Mouse (Mus musculus): ENCODE results near the gene Nckap5. TPM values are rescaled to one million over a fixed set of nuclear protein-coding genes. Genes with fewer than 3 reads are reported as not detected.

Gene Nckap5
- total RNA-seq, 2 experiments from 2014 or later, result 6.4 to 6.6 TPM

DNA sequence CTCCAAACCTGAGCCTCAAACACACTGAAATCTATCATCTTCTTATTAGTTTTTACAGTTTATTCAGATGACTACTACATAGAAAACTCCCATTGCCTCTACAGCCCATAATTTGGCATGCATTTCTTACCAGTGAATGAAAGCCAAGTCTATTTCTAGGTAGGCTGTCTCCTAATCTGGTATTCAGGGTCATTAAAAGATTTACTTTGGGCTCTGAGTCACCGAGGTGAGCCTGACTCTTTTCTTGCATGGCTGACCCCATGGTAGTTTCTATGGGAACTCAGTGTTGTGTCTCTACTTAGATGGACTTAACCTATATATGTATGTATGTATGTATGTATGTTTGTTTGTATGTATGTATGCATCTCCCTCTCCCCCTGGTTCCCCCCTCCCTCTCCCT lies 63.6 kb downstream of the Nckap5 start:
- intact Hi-C loops (cut with DNase I), result no loop called here
- no peak for DNase-seq

DNA sequence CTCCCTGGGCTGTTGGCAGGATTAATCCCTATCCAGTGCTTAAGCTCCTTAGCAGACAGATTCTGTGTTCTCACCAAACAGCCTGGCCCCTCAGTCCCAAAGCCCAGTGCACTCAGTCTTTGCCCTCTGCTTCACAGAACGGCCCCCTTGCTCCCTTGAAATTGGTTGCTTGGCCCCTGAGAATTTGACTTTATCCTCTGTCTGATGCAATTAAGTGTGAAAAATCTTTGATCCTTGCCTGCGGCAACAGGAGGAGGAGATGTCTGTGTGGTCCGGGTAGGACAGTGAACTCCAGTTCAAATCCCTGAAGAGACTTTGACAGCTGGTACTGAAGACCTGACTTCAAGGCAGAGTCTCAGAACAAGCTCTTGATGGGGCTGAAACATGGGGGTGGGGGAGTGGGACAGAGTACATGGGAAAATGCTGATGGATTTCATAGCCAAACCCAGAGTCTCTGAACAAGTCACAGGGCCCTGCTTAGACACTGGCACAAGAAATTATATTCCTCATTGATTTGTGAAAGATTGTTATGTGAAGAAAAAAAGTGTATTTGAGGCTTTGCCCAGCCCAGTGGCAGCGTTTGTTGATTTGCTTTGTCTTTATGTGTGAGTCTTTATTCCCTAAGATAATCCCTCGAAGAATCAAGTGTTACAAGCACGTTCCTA lies 65.0 kb downstream of the Nckap5 start:
- no peak for DNase-seq
- intact Hi-C loops (cut with DNase I), result no loop called here

DNA sequence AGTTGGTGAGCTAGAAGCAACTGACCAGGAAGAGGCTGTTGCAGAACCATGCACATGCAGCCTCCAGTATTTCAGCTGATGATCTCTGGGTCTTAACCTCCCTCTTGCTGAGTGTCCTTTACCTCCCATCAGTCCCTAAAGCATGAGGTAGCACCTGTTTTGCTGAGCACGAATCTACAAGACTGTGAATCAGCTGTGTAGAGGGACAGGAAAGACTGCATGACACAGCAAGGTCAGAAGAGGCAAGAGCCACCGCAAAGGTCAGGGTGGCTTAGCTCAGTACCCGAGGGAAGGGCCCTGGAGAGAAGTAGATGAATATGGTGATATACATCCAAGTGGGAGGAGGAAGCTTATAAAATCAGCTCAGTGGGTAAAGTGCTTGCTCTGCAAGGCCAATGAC lies 66.4 kb downstream of the Nckap5 start:
- intact Hi-C loops (cut with DNase I), result no loop called here
- DNase-seq, result no peak

DNA sequence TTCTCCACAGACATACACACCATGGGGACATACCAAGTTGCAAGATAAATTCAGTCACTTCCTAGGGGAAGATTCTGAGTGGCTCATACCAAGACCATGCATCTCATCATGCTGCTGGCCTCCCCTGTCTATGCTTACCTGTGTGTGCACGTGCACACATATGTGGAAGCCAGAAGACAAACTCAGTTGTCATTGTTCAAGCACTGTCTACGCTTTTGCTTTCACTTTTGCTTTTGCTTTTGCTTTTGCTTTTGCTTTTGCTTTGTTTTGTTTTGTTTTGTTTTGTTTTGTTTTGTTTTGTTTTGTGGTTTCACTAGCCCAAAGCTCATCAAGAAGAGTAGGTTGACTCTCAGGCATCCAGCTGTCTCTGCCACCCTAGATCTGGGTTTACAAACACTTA lies 67.4 kb downstream of the Nckap5 start:
- no peak for DNase-seq
- intact Hi-C loops (cut with DNase I), result no loop called here

DNA sequence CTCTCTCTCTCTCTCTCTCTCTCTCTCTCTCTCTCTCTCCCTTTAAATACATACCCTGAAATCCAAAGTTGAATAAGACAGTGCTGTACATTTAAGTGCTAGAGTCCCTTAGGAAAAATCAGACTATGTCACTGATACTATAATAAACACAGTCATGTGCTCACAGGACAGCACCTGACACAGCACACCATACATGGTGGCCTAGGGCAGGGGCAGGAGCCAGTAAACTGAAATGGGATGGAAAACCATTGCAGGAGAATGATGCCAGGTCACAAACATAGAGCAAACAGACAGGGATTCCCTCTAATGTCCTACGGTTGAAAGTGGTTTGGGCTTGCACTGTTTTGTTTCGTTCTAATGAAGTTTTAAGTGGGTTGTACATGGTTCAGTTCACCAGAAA lies 70.2 kb downstream of the Nckap5 start:
- intact Hi-C loops (cut with DNase I), result no loop called here
- DNase-seq, result no peak

DNA sequence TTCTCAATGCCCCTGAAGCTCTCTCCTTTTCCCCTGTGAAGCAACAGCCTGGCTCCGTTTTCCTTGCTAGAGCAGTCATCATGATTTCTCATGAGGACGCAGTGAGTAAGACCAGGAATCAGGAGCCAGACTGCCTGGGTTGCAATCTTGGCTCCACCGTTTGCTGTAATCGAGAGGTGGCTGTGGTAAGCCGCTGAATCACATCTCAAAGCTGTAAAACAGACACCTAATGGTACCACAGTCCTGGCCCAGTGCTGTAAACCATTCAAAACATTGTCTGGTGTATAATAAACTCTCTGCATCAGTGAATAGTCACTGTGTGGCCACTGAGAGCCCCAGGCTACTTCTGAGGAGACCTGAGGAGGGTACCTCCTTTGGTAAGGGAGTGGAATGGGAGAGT lies 74.9 kb downstream of the Nckap5 start:
- intact Hi-C loops (cut with DNase I), result no loop called here

DNA sequence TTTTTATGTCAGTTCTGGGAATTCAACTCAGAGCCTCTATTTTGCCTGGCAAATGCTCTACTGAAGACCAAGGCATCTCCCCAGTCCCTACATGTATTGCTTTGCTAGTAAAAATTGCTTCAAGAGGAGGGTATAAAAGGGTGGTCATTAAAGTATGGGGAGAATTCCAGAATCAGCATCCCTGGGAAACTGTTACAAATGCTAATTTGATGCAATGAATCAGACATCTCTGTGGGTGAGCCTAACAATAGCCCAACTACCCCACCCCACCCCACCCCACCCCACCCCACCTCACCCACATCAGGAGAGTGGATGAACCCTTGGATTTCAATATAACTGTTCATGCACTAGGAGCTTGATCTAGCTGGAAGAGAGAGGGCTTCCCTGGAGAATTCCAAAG lies 77.0 kb downstream of the Nckap5 start:
- no peak for DNase-seq

More for the DNA sequence above, 74.9 kb downstream of the Nckap5 start:
- no peak for DNase-seq

DNA sequence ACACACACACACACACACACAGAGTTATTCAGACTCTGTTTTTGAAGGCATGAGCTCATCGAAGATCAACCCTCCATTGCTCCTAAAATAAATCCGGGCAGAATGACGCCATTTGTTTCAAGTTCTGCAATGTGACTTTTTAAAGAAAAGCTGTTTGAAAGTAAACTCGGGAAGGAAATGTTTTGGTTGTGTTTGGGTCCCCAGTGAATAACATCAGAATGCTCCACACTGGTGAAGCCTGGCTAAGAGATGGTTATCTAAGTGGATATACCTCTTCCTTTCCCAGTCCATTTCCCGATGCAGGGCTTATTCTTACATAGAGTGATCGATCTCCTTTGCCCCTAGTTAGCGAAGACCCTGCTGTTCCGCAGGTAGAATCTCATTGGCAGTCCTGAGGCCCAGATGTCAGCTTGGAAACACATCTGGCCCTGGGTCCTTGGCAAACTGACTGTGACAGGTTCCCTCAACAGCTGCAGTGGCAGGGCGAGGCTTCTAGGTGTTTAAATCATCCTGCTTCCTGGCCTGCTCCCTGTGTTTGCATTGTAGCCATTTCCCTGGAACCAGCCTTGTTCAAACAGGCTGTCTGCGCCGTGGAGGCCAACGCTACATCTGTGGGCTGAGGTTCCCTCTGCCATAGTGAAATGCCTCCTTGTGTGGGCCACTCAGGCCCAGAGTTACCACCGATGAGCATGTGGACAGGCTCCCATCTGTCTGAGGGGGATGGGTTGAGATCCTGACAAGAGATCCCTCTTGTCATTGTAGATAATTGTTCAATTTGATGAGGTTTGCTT lies 78.2 kb downstream of the Nckap5 start:
- DNase-seq, result no peak
- intact Hi-C loops (cut with DNase I), result no loop called here

More for the DNA sequence above, 77.0 kb downstream of the Nckap5 start:
- intact Hi-C loops (cut with DNase I), result no loop called here

DNA sequence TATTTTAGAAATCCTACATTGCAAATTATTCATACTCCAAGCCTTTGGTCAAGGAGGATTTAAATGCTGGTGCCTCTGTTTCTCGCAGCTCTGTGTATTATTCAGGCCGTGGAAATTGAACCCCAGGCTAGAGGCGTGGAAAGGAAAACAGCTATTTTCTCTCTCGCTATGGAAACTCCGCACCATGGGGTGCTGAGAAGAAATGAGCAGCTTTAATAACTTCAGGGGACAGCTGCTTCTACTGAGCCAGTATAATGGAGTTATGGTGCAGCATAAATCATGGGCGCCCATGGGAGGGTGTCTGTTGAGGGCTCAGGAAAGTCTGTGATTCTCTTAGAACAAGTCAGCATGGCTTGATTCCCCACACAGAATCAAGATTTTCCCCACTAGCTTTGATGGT lies 79.5 kb downstream of the Nckap5 start:
- intact Hi-C loops (cut with DNase I), result no loop called here
- no peak for DNase-seq

DNA sequence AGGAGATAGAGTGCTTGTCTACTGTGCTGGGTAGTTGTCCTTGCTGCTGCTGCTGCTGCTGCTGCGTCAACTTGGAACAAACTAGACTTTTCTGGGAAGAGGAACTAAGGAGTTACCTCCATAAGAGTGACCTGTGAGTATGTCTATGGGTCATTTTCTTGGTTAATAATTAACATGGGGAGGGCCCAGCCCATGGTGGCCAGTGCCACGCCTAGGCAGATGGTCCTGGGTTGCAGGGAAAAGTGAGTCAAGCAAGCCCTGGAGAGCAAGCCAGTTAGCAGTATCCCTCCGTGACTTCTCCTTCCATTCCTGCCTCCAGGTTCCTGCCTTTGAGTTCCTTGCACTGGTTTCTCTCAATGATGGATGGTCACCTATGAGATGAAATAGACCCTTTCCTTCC lies 80.4 kb downstream of the Nckap5 start:
- DNase-seq, result no peak
- intact Hi-C loops (cut with DNase I), result no loop called here

DNA sequence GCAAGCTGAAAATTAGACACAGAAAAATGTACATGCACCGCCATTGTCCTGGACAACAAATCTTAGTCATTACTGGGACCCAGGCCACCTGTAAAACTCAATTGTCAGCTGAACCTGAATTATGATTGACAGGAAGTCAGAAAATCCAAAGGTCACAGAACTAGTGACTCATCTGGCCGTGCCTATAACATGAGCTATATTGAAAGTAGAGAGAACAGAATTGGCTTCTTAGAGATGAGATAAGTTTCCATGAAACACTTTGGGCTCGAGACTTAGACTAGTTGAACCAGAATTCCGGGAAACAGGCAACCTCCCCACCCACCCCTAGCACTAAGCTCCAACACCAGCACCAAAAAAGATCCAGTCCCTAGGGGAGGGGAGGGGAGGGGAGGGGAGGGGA lies 82.7 kb downstream of the Nckap5 start:
- no peak for DNase-seq
- intact Hi-C loops (cut with DNase I), result no loop called here

DNA sequence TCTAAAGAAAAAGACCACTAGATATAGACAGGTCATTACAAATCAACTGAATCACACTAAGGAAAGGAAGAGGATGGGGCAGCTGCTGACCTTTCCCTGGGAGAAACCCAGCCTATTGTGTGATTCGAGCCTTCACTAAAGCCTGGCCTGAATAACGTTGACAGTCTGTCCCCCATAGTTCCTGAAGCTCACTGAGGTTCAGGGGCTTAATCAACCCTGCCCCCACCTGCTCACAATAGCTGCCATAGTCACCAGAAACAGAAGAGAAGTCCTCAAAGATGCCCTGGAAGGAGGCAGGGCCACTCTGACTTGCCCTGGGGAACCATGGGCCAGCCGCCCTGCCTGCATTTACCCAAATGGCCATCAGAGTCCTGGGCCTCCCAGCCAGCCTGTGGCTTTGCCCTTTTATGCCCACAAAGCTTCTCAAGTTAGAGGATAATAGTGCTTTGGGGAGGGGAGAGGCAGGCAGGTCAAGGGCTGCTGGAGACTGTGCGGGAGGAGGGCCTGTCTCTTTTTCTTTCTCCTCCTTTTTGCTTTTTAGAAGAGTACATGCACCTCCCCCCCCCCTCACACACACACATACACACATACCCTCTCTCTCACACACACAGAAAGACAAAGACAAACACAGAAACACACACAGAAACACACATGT lies 85.0 kb downstream of the Nckap5 start:
- intact Hi-C loops (cut with DNase I), result no loop called here

DNA sequence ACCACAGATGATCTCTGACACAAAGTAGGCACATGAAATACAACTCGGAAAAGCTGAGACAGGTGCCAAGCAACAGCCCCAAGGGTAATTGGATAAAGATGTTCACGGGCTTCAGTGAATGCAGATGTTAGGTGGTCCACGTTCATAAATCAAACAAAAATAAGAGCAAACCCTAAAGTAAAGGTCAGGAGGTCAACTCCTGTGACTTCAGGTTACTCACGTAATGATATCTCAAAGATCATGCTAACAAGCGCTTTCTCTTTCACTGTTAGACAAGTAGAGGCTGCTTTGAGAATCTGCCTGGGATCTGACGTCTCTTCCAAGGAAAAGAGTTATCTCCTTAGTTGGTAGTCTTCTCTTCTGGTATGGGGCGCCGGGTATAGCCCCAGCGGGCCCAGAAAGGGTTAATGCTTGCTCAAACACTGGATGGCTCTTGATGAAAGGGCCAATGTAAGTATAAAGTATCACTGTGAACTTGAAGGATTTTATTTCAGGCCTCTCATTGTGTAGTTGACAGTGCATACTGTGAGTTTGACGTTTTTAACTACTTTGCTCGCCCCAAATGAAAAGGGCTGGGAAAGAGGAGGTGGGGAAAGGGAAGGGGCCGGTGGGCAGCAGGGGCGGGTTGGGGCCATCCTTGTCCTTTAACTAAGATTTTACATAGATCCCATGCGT lies 85.8 kb downstream of the Nckap5 start:
- intact Hi-C loops (cut with DNase I), result no loop called here
- no peak for DNase-seq

More for the DNA sequence above, 85.0 kb downstream of the Nckap5 start:
- DNase-seq, result no peak

DNA sequence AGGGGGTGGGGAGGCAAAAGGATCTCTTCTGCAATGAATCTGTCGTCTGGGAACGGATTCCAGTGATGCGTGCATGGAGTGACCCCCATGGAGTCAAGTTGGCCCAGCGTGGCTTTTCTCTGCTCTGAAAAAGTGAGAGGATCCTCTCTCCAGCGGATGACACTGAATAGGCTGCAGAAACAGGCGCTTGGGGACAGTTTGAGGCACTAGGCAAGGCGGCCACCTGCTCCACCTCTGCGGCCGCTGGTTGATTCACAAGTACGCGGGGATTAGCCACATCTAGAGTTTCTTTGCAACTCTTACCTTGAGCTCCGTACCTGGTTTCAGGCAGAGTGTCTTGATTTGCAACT lies 92.3 kb downstream of the Nckap5 start:
- DNase-seq, result no peak
- intact Hi-C loops (cut with DNase I), result loop anchor here (2.0 to 5.0 kb wide), 3 partner anchors 93 to 246 kb away; partner anchors contain the start of gene Nckap5

DNA sequence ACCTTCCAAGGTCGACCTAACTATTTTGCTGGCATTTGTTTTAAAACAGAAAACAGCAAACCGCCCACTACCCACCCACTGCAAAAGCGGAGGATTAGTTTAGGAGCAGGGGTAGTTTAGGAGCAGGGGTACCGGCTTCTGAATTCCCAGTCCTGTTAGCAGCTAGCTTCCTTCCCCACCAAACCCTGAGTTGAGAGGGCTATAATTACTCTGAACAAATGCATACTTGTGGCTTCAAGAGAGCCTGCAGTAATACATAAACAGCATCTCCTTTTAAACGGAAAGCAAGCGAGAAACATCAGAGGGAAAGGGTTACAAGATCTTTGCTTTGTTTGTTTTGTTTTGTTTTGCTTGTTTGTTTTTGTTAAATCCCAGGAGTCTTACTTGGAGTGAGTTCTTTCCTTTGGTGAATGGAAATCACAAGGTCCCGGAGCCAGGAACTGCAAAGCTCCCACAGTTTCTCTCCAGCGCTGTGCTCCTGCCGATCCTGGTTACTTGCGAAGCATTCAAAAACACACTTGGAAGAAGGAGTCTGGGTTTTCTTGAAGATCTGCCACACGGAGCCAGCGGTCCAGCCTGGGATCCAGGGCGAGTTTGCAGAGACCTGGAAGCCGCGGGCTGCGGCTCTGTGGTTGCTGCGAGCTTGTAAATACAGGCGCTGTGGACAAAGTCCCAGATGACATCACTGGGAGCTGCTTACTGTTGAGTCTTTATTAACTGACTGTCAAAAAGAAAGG lies 92.9 kb downstream of the Nckap5 start:
- intact Hi-C loops (cut with DNase I), result loop anchor here (2.0 to 5.0 kb wide), 3 partner anchors 93 to 245 kb away; partner anchors contain the start of gene Nckap5
- peak; percentile 38 to 59 for DNase-seq

DNA sequence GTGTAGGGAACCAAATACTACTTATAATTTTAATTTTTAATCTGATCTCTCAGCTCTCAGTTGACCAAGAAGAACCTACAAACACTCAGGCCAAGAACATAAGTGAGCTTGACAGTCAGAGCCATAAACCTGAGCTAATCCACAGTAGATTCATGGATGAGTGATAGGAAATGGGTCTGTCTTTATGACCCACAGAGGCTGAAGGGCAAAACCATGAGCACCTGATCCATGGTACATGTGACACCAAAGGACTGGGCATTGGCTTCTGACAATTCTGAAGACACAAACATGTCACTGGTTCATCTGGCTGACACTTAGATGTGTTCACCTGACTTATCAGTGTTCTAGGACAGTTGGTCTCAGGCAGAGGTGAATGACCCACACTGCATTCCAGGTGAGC lies 98.9 kb downstream of the Nckap5 start:
- no peak for DNase-seq
- intact Hi-C loops (cut with DNase I), result no loop called here

DNA sequence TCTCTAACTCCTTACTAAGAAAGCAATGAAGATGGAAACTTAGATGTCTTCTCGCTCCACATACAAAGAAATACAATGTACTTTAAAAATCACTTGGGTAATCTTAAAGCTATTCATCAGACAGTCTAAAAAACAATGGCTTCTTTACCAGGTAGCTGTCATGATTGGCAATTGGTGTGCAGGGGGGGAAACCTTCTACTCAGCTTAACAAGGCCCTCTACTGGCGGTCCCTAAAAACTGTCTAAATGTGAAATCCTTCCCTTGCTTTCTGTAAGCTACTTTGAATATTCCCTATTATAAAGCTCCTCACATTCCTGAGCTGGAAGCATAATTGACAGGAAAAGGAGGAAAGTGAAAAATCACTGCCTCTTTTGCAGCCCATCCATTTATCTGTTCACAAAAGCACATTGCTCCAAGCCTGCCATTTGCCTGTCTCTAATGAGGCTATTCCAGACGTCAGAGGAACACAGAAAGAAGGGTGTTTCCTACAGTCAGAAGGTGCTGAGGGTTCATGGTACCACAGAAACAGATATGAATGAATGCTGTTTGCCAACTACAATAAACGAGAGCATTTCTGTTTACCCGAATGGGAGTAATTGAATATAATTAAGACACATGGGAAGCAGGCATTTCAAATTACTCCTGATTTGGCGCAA lies 104.1 kb downstream of the Nckap5 start:
- no peak for DNase-seq
- intact Hi-C loops (cut with DNase I), result loop anchor here (10.0 kb wide), 1 partner anchor 292 kb away; no protein-coding TSS in a partner anchor

DNA sequence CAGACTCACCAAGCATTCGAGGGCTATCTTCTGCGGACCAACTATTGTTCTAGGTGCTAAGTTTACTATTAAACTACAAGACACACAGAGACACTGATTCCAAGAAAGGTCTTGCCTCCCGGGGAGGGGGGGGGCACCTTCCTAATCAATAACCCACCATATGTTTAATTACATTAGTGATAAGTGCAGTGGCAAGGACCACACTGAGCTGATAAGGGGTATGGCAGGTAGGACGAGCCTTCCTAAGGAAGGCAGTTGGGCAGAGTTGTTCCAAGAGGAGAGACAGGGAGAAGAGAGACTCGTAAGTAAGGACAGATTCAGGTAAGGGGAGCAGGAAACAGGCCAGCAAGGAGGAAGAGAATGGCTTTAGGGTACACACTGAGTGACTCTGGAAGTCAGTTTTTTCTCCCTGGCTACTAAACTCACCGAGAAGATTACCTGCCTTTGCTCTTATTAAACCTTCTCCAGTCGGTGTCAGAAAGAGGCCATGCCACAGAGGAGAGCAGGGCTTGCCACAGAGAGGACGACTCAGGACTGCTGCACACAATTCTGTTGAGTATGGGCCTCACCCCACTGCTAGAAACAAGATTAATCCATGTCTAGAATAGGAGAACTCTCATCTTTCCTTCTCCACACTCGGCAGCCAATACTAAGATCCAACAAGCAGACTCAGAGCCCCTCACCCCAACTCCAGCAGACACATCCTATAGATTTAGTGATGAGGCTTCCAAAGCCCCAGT lies 104.8 kb downstream of the Nckap5 start:
- intact Hi-C loops (cut with DNase I), result loop anchor here (10.0 kb wide), 1 partner anchor 291 kb away; no protein-coding TSS in a partner anchor
- DNase-seq, result no peak

DNA sequence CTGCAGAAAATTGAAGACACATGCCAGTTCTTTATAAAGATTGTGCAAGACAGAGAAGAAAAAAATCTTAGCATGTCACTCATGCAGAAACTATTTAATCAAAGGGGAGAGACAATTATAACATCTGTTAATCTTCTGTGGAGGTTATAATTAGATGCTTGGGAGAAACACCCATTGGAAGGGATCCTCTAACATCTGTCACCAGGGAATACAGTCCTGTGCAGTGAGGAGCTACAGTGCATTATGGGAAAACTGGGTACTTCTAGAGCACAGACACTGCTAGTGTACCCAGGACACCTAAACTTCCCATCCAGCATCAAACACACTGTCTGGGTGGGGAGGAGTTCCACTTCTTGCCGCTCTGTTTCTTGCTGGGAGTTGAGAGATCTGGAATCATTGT lies 108.7 kb downstream of the Nckap5 start:
- no peak for DNase-seq
- intact Hi-C loops (cut with DNase I), result loop anchor here (10.0 kb wide), 1 partner anchor 287 kb away; no protein-coding TSS in a partner anchor
